Mouse (Mus musculus): Measurements from ENCODE around the gene Lyar.

- no peak for TF ChIP-seq CEBPB (IDR thresholded peaks at IDR 0.05; ENCODE audit: insufficient read depth, poor library complexity, severe bottlenecking)
- TF ChIP-seq TCF12 (IDR thresholded peaks at IDR 0.05; ENCODE audit: insufficient read depth, poor library complexity, severe bottlenecking), result no peak
- TF ChIP-seq E2F4 (IDR thresholded peaks at IDR 0.05; ENCODE audit: insufficient read depth), result no peak
- TF ChIP-seq POLR2A (IDR thresholded peaks at IDR 0.05; ENCODE audit: insufficient read length, low read depth), result no peak
- TF ChIP-seq SRF (IDR thresholded peaks at IDR 0.05; ENCODE audit: control insufficient read depth, insufficient read length, low read depth), result no peak
- no peak for TF ChIP-seq MYOG (IDR thresholded peaks at IDR 0.05; ENCODE audit: control insufficient read depth in 1 of 3, insufficient read depth in 1 of 3, insufficient read length in 2 of 3, low read depth in 2 of 3)
- TF ChIP-seq TCF3 (IDR thresholded peaks at IDR 0.05; ENCODE audit: insufficient read length, low read depth), result no peak
- TF ChIP-seq MYOD1 (IDR thresholded peaks at IDR 0.05; ENCODE audit: control insufficient read depth in 1 of 3, insufficient read length in 2 of 3, low read depth in 2 of 3), result no peak
- TF ChIP-seq MAX (IDR thresholded peaks at IDR 0.05; ENCODE audit: low read depth), result no peak
- TF ChIP-seq POLR2AphosphoS2 (IDR thresholded peaks at IDR 0.05; ENCODE audit: insufficient read length, low read depth), result no peak
Observed at GRCm38 (mm10) chr5:38259455-38260106, 39.3 kb downstream of the Lyar start.
